Mouse (Mus musculus) lung, postnatal 36 days (tissue): ENCODE measurements around the gene Gabra3.

Source experiments
- DNase-seq: peaks from one replicate; pipeline ENCODE4 v3.0.0; 2022; ENCODE audit warnings: mixed read lengths

Gene Gabra3

DNA sequence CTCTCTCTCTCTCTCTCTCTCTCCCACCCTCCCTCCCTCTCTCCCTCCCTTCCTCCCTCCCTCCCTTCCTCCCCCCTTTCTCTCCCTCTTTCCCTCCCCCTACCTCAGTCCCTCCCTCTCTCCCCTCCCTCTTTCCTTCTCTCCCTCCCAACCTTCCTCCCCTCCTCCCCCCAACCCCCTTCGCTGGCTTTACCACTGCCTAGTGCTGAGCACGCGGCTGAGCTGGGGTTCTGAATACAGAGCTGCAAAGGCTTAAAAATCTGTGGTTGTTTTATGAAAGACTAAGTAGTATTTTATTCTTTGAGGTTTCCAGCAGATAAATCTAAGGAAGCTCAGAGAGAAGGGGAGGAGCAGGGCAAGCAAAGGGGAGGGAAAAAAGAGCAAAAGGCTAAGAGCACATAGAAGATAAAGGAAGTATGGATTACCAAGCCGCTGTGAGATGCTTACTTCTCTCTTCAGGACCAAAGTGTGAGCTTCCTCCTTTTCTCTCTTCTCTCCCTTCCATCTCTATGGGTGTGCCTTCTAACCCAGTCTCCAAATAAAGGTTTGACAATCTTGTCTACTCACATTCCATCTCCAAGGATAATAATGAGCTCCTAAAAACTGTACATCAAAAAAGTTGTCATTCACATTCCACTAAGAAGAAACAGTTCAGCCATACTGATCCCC lies at the start of gene Gabra3:
Gene Gabra3, minus strand, starts transcription at position 619 of the 669 bp plus-strand sequence.
- no peak for DNase-seq

DNA sequence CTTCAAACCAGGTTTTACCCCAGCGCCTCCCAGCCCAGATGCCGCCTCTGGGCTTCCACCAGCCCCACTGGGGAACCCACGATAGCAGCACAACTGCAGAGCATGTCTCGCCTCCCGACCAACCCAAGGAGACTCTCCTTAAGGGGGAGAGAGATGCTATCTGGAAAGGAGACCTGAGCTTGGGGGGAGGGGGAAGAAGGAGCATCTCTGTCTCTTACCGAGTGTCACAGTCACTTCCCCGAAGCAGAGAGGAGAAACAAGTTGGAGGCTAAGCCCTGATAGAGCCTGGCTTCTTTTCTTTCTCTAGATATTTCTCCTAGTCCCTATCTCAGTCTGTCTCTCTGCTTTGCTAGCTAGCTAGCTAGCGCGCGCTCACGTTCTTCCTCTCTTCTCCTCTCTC lies 859 bp downstream of the Gabra3 start:
- no peak for DNase-seq

DNA sequence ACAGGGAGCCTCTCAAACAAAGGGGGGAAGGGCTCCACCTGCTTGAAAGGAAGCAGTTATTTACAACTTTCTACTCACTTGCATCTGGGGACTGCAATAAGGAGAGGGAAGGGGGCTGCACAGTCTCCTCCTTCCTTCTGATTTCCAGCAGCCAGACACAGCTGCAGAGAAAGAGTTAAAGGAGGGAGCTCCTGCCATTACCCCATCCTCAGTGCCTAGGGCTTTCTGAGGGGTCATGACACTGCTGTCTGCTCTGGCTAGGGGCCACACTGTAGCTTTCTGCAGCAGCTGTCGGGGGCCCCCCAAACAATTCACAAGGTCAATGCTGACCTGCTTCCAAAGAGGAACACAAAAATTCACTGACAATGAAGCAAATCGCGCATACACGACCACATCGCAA lies 1.3 kb downstream of the Gabra3 start:
- no peak for DNase-seq

DNA sequence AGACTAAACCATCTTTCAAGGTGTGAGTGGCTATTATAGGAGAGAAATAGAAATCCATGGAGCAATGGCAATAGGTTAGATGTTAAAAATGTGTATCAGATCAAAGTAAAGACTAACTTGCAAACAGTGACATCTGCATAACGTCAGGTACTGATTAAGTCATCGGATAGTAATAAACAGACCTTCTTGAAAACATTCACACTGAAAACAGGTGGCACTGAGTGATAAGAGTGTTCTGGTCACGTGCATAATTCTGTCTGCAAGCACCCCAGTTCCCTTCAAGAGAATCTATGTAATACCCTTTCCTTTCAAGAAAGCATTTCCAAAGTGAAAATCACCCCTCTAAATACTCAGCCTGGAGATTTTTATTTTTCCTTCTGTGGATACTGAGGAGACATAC lies 6.0 kb downstream of the Gabra3 start:
- no peak for DNase-seq

DNA sequence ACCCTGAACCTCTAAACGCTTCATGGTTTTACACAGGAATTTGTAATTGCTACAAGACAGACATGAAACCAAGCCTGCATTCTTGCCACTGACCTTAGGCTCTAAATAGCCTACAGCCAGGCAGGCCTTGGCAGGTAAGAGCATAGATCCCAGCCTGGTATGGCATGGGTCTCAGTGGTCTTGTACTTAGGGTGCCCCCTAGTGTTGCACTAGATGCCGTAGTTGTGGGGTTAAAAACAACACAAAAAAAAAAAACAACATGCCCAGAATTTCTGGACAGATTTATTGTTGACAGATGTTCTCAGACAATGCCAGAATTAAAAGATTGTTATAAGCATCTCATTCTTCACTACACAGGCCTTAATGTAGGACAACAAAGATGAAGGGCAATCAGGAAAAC lies 12.0 kb downstream of the Gabra3 start:
- DNase-seq, result peak; percentile 3

DNA sequence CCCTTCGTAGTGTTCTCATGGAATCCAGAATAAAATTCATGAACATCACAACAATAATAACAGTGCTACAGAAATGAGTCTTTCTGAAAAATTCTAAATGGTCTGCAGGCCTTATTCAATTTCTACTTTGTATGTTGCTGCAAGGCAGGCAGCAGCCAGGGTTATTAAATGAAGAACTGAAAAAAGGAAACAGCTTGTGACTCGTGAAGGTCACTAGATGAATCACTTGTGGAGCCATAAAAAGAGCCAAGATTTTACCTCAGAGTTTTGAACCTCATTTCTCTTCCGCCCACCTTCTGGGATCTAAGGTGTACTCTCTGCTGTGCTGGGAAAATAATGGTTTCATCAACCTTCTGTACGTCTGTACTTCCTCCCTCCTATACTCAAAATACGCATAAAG lies 159.4 kb downstream of the Gabra3 start:
- DNase-seq, result no peak

DNA sequence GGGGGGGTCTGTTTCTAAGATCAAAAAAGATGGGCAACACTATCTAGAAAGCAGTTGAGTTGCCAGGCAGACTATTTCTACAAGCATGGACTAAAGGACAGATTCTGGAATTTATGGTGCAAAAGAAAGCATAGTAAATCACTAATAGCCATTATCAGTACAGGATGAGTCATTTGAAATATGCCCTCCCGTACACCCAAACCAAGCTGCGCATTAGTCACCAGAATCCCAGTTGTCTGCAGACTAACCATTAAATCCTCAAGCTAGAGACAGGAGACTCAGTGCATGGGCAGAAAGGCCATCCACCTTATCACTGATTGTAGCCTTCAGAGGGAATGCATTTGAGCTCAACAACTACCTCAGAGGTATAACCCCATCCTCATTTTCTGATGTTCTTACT lies 166.8 kb downstream of the Gabra3 start:
- no peak for DNase-seq

DNA sequence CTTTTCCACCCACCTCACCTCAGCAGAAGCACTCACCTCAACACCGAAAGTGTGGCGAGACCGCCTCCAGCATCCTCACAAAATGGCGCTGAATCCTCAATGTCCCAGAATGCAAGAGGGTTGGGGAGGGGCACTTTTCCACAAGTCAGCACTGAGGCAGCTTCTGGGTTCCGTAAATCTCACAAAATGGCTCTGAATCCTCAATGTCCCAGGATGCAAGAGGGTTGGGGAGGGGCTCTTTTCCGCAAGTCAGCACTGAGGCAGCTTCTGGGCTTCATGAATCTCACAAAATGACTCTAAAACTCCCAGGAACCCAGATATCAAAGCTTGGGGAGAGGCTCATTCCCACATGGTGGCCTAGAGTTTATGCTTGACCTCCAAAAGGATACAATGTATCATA lies 269.9 kb downstream of the Gabra3 start, which contains the start of gene Magea10:
Gene Magea10, minus strand, starts transcription at position 101 of the 400 bp plus-strand sequence.
- no peak for DNase-seq
